Mouse (Mus musculus) forebrain, embryonic 11.5 days (tissue): ENCODE data around the gene Cdk6. TPM values are rescaled to one million over a fixed set of nuclear protein-coding genes. Genes with fewer than 3 reads are reported as not detected.

ENCODE experiments used
- ATAC-seq: fragments of 200-750 bp; cut with Nextera tagmentation; replicated peaks from 2 replicates; pipeline ENCODE4 v1.8.0; 2017; ENCODE audit warnings: moderate TSS enrichment; ENCODE audit not compliant: low FRiP score
- DNase-seq: peaks from one replicate; pipeline ENCODE4 v3.0.0-alpha.2; 2017; ENCODE audit warnings: low spot score
- H3K27ac ChIP-seq: fragments of 300-500 bp; sonication (generic); 2 replicates; pipeline ENCODE4 v1.5.1; 2014; ENCODE audit warnings: low read depth, low read length
- H3K27me3 ChIP-seq: fragments of 300-500 bp; sonication (generic); 2 replicates; pipeline ENCODE4 v1.6.1; 2014; ENCODE audit warnings: mild to moderate bottlenecking, low read length, mixed read lengths; ENCODE audit not compliant: control insufficient read depth, insufficient read depth
- H3K36me3 ChIP-seq: fragments of 300-500 bp; sonication (generic); 2 replicates; pipeline ENCODE4 v1.6.1; 2014; ENCODE audit warnings: mild to moderate bottlenecking, low read length, moderate library complexity, mixed read lengths; ENCODE audit not compliant: control insufficient read depth, insufficient read depth
- H3K4me1 ChIP-seq: fragments of 300-500 bp; sonication (generic); replicated peaks from 2 replicates; pipeline ENCODE4 v1.6.1; 2014; ENCODE audit warnings: low read length, mixed read lengths; ENCODE audit not compliant: control insufficient read depth, insufficient read depth
- H3K4me2 ChIP-seq: fragments of 300-500 bp; sonication (generic); 2 replicates; pipeline ENCODE4 v1.6.1; 2014; ENCODE audit warnings: low read depth, mild to moderate bottlenecking, low read length, moderate library complexity, mixed read lengths; ENCODE audit not compliant: severe bottlenecking
- H3K4me3 ChIP-seq: fragments of 300-500 bp; sonication (generic); 2 replicates; pipeline ENCODE4 v1.5.1; 2014; ENCODE audit warnings: low read depth, low read length
- H3K9ac ChIP-seq: fragments of 300-500 bp; sonication (generic); 2 replicates; pipeline ENCODE4 v1.6.1; 2014; ENCODE audit warnings: low read length
- H3K9me3 ChIP-seq: fragments of 300-500 bp; sonication (generic); 2 replicates; pipeline ENCODE4 v1.6.1; 2016; ENCODE audit warnings: low read length, mixed read lengths; ENCODE audit not compliant: control insufficient read depth
- WGBS: fragments of 180-500 bp; shearing (Covaris S2); extraction: QIAGEN DNeasy Blood & Tissue Kit; methylation state at CpG from one replicate; pipeline ENCODE4 v1.1.7; 2014; 5-methylcytosine and 5-hydroxymethylcytosine counted together
- polyA plus RNA-seq: library from polyadenylated mRNA; unstranded; fragments of >200 nt; fragmentation: Nextera tagmentation; extraction: Ambion mirVana; gene quantifications from 2 replicates; pipeline ENCODE4 v1.2.1, GENCODE M21; 2014

Gene Cdk6
- polyA plus RNA-seq, 1 experiment from 2014 or later = 21.3 TPM

- Histone ChIP-seq H3K4me1 (no peaks in the 10 kb centered on the region), H3K9ac (no peak overlapping the region), H3K27me3 (no peaks in the 10 kb centered on the region), H3K4me2 (no peak overlapping the region), H3K4me3 (no peak overlapping the region), H3K27ac (no peak overlapping the region), H3K36me3 (no peaks in the 10 kb centered on the region), H3K9me3 (no peaks in the 10 kb centered on the region)
- DNase-seq (no peak), ATAC-seq (no peak)
- WGBS = 87% methylated on average over 3 of the region's 3 CpGs
Measured at GRCm38 (mm10) chr5:3352827-3353226, 11.5 kb downstream of the Cdk6 start.

- no peak overlapping the region for H3K27ac ChIP-seq
- DNase-seq (no peak), ATAC-seq (no peak)
- H3K9me3 ChIP-seq = no peaks in the 10 kb centered on the region
- 83% methylated on average over 5 of the region's 5 CpGs for WGBS
- no peaks in the 10 kb centered on the region for H3K36me3 ChIP-seq
- no peak overlapping the region for H3K4me2 ChIP-seq
- no peak overlapping the region for H3K9ac ChIP-seq
- no peak overlapping the region for H3K4me3 ChIP-seq
- no peaks in the 10 kb centered on the region for H3K4me1 ChIP-seq
- no peaks in the 10 kb centered on the region for H3K27me3 ChIP-seq
Measured at GRCm38 (mm10) chr5:3354307-3354706, 13.0 kb downstream of the Cdk6 start.

DNA sequence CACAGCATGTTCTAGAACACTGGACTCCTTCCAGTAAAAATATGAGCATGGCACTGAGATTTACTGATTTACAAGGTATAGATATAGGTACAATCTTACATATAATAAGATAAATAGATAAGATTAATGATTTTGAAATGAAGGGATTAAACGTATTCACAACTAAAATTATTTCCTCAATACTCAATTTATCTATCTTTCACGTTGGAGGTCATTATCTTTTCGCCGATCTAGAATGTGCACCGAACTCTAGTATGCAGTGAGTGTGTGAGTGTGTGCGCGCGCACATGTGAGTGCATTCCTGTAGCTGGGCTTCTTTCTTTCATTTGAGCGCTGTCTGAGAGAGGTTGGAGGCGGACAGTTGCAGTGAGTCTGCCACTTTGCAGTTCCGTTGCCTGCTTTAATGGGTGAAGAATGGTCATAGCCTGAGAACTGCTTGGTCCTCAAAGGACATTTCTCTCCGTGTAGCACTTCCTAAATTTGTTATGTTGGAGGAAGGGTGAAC lies 13.8 kb downstream of the Cdk6 start:
- Histone ChIP-seq H3K27ac (no peak overlapping the region), H3K36me3 (no peaks in the 10 kb centered on the region), H3K4me1 (no peaks in the 10 kb centered on the region), H3K4me2 (no peak overlapping the region), H3K4me3 (no peak overlapping the region), H3K27me3 (no peaks in the 10 kb centered on the region), H3K9ac (no peak overlapping the region), H3K9me3 (no peaks in the 10 kb centered on the region)
- DNase-seq (no peak), ATAC-seq (no peak)
- 95% methylated on average over 12 of the region's 12 CpGs for WGBS

GRCm38 (mm10) chr5:3355560-3356260 lies 14.4 kb downstream of the Cdk6 start:
- Histone ChIP-seq H3K9me3 (no peaks in the 10 kb centered on the region), H3K36me3 (no peaks in the 10 kb centered on the region), H3K4me2 (no peak overlapping the region), H3K27me3 (no peaks in the 10 kb centered on the region), H3K9ac (no peak overlapping the region), H3K4me3 (no peak overlapping the region), H3K4me1 (no peaks in the 10 kb centered on the region), H3K27ac (no peak overlapping the region)
- DNase-seq (no peak), ATAC-seq (no peak)
- 87% methylated on average over 11 of the region's 11 CpGs for WGBS

DNA sequence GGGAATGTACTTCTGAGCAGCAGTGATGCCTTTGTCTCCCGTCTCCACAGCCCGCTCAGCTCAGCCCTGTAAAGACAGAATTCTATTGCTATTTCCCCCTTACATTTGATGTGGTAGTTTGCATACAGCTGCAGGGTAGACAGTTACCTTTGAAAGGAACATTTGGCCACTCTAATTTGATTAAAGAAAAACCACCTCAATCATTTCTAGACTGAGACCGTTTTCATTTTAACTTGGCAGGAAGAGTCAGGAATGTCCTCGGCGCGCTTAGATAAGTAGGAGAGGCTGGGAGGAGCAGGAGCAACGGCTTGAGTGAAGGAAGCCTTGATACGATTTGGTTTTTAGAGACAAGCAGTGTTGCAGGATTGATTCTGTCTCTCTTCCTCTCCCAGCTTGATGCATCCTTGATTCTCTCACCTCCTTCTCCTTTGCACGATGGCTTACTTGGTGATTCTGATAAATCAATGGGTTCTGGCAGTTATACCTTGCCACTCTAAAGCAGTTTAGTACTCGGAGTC lies 15.0 kb downstream of the Cdk6 start:
- Histone ChIP-seq H3K36me3 (no peaks in the 10 kb centered on the region), H3K4me2 (no peak overlapping the region), H3K4me3 (no peak overlapping the region), H3K4me1 (no peaks in the 10 kb centered on the region), H3K9ac (no peak overlapping the region), H3K9me3 (no peaks in the 10 kb centered on the region), H3K27me3 (no peaks in the 10 kb centered on the region), H3K27ac (no peak overlapping the region)
- ATAC-seq (no peak), DNase-seq (no peak)
- WGBS = 84% methylated on average over 10 of the region's 10 CpGs

DNA sequence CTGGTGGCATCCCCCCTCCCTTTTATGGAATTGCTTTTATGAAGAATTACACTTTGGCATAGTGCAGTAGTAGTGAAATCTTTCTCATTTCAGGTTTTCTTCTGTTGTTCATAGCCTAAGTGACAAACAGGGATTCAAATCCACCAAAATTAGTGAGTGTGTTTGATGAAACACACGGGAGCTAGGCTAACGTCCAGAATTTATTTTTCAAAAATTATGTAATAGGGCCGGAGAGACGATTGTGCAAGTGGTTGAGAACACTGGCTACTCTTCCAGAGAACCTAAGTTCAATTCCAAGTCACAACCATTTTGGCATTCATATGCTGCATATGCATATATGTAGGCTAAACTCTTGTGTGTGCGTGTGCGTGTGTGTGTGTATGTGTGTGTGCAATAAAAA lies 16.2 kb downstream of the Cdk6 start:
- 95% methylated on average over 6 of the region's 6 CpGs for WGBS

GRCm38 (mm10) chr5:3358687-3359520 lies 17.6 kb downstream of the Cdk6 start:
- Histone ChIP-seq H3K27ac (no peak overlapping the region), H3K27me3 (no peaks in the 10 kb centered on the region), H3K4me1 (no peaks in the 10 kb centered on the region), H3K4me3 (no peak overlapping the region), H3K9ac (no peak overlapping the region), H3K9me3 (no peaks in the 10 kb centered on the region), H3K4me2 (no peak overlapping the region), H3K36me3 (no peaks in the 10 kb centered on the region)
- WGBS = 85% methylated on average over 5 of the region's 5 CpGs
- ATAC-seq (no peak), DNase-seq (no peak)

More for the DNA sequence above, 16.2 kb downstream of the Cdk6 start:
- H3K4me3 ChIP-seq = no peak overlapping the region
- H3K27me3 ChIP-seq = no peaks in the 10 kb centered on the region
- H3K36me3 ChIP-seq = no peaks in the 10 kb centered on the region
- H3K4me2 ChIP-seq = no peak overlapping the region
- H3K9me3 ChIP-seq = no peaks in the 10 kb centered on the region
- H3K9ac ChIP-seq = no peak overlapping the region
- ATAC-seq (no peak), DNase-seq (no peak)
- no peaks in the 10 kb centered on the region for H3K4me1 ChIP-seq
- no peak overlapping the region for H3K27ac ChIP-seq

- DNase-seq = no peak
- 90% methylated on average over 7 of the region's 7 CpGs for WGBS
- Histone ChIP-seq H3K4me2 (no peak overlapping the region), H3K9ac (no peak overlapping the region), H3K27ac (no peak overlapping the region), H3K4me3 (no peak overlapping the region), H3K36me3 (no peaks in the 10 kb centered on the region), H3K9me3 (no peaks in the 10 kb centered on the region), H3K27me3 (no peaks in the 10 kb centered on the region), H3K4me1 (no peaks in the 10 kb centered on the region)
- ATAC-seq = no peak
Measured at GRCm38 (mm10) chr5:3359914-3360313, 18.6 kb downstream of the Cdk6 start.
